Mouse (Mus musculus): ENCODE measurements at regions not wholly inside any gene's neighbourhood (a gene's known extent, or its start where the extent isn't known, plus 50 kb on each side); places are given as distances from the start of the nearest gene placed in this dataset.

- DNase-seq (ENCODE audit: low spot score in 2 of 2): no peak
Observed at GRCm38 (mm10) chr10:38538766-38539165, 282.8 kb downstream of the Rfpl4b start.

GRCm38 (mm10) chr10:38516636-38517035 is 304.9 kb downstream of the Rfpl4b start:
- no peak for DNase-seq (ENCODE audit: low spot score in 2 of 2)
